Mouse (Mus musculus) cerebellum, adult 2 months (tissue): ENCODE measurements around the gene Tm4sf20.

Experiments
- CTCF ChIP-seq: fragments of 200-500 bp; IDR thresholded peaks from 2 replicates; pipeline ENCODE4 v1.5.1; 2011; ENCODE audit warnings: low read depth, mild to moderate bottlenecking, control low read depth, low read length, moderate library complexity, borderline replicate concordance; ENCODE audit not compliant: insufficient read depth
- POLR2A ChIP-seq: fragments of 200-500 bp; IDR thresholded peaks from 2 replicates; pipeline ENCODE4 v1.6.1; 2011; ENCODE audit warnings: low read length, control low read depth, borderline replicate concordance; ENCODE audit not compliant: insufficient read depth

GRCm38 (mm10) chr1:82775293-82775692 is 7.0 kb upstream of the Tm4sf20 start:
- TF ChIP-seq CTCF, result no peak
- TF ChIP-seq POLR2A, result no peak
